22 mouse cellular contexts compared by ENCODE assay signal in genomic region chr3:143919744-143920143, GRCm38 (mm10).
DNase-seq lines count a peak whose midpoint lies in the region; ATAC-seq lines count a peak whose summit lies in the region.
"Had no signal": no experiment of that assay in that cellular context is flagged by ENCODE, and none has a peak within 500 bp of the region (broad histone marks: within the 10 kb centered on the region; RNA-seq: fewer than 3 reads in every experiment).

No protein-coding gene starts in this region.

- WGBS in liver, embryonic 11.5 days, result 76% methylated on average over 1 of the region's 1 CpGs
- WGBS in midbrain, embryonic 14.5 days, result 85% methylated on average over 1 of the region's 1 CpGs

- H3K4me2 ChIP-seq in liver, embryonic 11.5 days, result no peak overlapping the region
- no peak overlapping the region for H3K4me2 ChIP-seq in midbrain, embryonic 14.5 days (ENCODE audit: low read length)

- no peaks in the 10 kb centered on the region for H3K4me1 ChIP-seq in liver, embryonic 11.5 days (replicated peaks; ENCODE audit: control insufficient read depth, insufficient read depth, low read length)
- H3K4me1 ChIP-seq in midbrain, embryonic 14.5 days (ENCODE audit: control insufficient read depth, insufficient read depth, low read length), result 0 out of 2 replicates have a peak, but pooled peaks cover 3% of the 10 kb centered on the region

- H3K36me3 ChIP-seq in liver, embryonic 11.5 days (ENCODE audit: control insufficient read depth, insufficient read depth, low read length), result no peaks in the 10 kb centered on the region
- no peaks in the 10 kb centered on the region for H3K36me3 ChIP-seq in midbrain, embryonic 14.5 days (ENCODE audit: control insufficient read depth, insufficient read depth, low read length)
- H3K36me3 ChIP-seq: G1E had no signal

- peak; percentile 95 for ATAC-seq in granulocyte monocyte progenitor cell, adult 5-6 weeks (replicated peaks; ENCODE audit: poor library complexity, severe bottlenecking)
- peak; percentile 85 for ATAC-seq in megakaryocyte, adult 5-6 weeks (ENCODE audit: poor library complexity, severe bottlenecking)
- peak; percentile 88 for ATAC-seq in megakaryocyte progenitor cell, adult 5-6 weeks (replicated peaks; ENCODE audit: poor library complexity)
- peak; percentile 59; the same call in 1 of the 2 replicates for ATAC-seq in monocyte, adult 5-6 weeks (replicated peaks; ENCODE audit: insufficient number of reproducible peaks, low FRiP score, low TSS enrichment, poor library complexity, severe bottlenecking)
- ATAC-seq in liver, embryonic 11.5 days (replicated peaks; ENCODE audit: low FRiP score), result no peak
- ATAC-seq in midbrain, embryonic 14.5 days (ENCODE audit: low FRiP score, low TSS enrichment), result no peak
- ATAC-seq: activated CD4-positive, CD25-positive, alpha-beta regulatory T cell, adult 4 months; CD4-positive, CD25-positive, alpha-beta regulatory T cell, adult 4 months; Patski had no signal

- H3K9me3 ChIP-seq in liver, embryonic 11.5 days (ENCODE audit: control insufficient read depth, low read length), result no peaks in the 10 kb centered on the region
- H3K9me3 ChIP-seq in midbrain, embryonic 14.5 days (ENCODE audit: control insufficient read depth, low read length), result no peaks in the 10 kb centered on the region

- no peak overlapping the region for H3K27ac ChIP-seq in liver, embryonic 11.5 days (ENCODE audit: low read depth, low read length)
- no peak overlapping the region for H3K27ac ChIP-seq in midbrain, embryonic 14.5 days (replicated peaks; ENCODE audit: low read depth, low read length)

- H3K4me3 ChIP-seq in liver, embryonic 11.5 days (ENCODE audit: low read depth, low read length), result no peak overlapping the region
- no peak overlapping the region for H3K4me3 ChIP-seq in midbrain, embryonic 14.5 days (replicated peaks; ENCODE audit: low read depth, low read length)

- DNase-seq in cerebellum, postnatal 4 days (ENCODE audit: low spot score in 2 of 2), result no peak
- no peak for DNase-seq in liver, embryonic 11.5 days (ENCODE audit: low spot score)
- no peak for DNase-seq in midbrain, embryonic 14.5 days
- DNase-seq in adrenal gland, adult 8-10 months, result no peak
- DNase-seq: adrenal gland, adult 2 months; adrenal gland, postnatal 10 days; adrenal gland, postnatal 14 days; adrenal gland, postnatal 25 days; adrenal gland, postnatal 36 days; B cell, adult 2 months; cerebellum, adult 11 months; cerebellum, adult 11-12 months; cerebellum, adult 18-20 months had no signal

- no peak overlapping the region for H3K9ac ChIP-seq in liver, embryonic 11.5 days (ENCODE audit: low read depth, low read length)
- no peak overlapping the region for H3K9ac ChIP-seq in midbrain, embryonic 14.5 days (replicated peaks; ENCODE audit: low read length)

- no peaks in the 10 kb centered on the region for H3K27me3 ChIP-seq in liver, embryonic 11.5 days (replicated peaks; ENCODE audit: control insufficient read depth, insufficient read depth, low read length)
- H3K27me3 ChIP-seq in midbrain, embryonic 14.5 days (ENCODE audit: control insufficient read depth, insufficient read depth, low read length), result no peaks in the 10 kb centered on the region
- H3K27me3 ChIP-seq: CH12.LX, Patski had no signal

Comparison
In these comparisons a context has a peak if more than half of its experiments do, and no peak if none do; other contexts are left out.
1. ATAC-seq: peak in granulocyte monocyte progenitor cell, adult 5-6 weeks (single experiment), megakaryocyte, adult 5-6 weeks (single experiment), megakaryocyte progenitor cell, adult 5-6 weeks (single experiment) and monocyte, adult 5-6 weeks (single experiment); none in liver, embryonic 11.5 days (single experiment) and midbrain, embryonic 14.5 days (single experiment).